Mouse (Mus musculus): Measurements from ENCODE around the gene Tmem120b. TPM values are rescaled to one million over a fixed set of nuclear protein-coding genes. Genes with fewer than 3 reads are reported as not detected.

Gene Tmem120b
- polyA plus RNA-seq, 2 experiments: 13.8 to 21.0 TPM

DNA sequence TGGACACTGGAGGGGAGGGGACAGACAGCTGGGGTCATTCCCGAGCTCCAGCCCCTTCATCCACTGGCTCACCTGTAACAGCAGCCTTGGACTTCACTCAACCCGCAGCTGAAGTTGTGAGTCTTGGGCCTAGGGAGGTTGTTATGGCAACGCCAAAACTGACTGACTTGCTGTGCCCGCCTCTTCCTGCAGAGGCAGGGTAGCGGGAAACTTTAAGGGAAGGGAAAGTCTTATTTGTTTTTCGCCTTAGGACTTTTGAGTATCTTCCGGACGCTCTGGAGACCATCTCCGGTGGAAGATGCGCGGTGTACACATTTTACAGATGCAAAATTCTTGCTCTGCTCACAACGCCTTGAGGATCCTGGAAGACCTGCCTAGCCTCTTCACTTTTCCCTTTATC, 18.9 kb upstream of the Tmem120b start:
- peak overlapping the region; percentile 16 for H3K4me3 ChIP-seq (replicated peaks; ENCODE audit: low read length)
- H3K4me1 ChIP-seq (ENCODE audit: control insufficient read depth, insufficient read depth, low read length): peaks cover 9% of the 10 kb centered on the region; the same call in 1 of the 2 replicates
- peak; percentile 60; the same call in 1 of the 2 replicates for ATAC-seq (ENCODE audit: low FRiP score, low read depth)
- no peak for TF ChIP-seq POLR2A (IDR thresholded peaks at IDR 0.05; ENCODE audit: borderline replicate concordance, extremely low read depth, insufficient read depth, insufficient read length)
- H3K4me2 ChIP-seq (replicated peaks; ENCODE audit: low read depth, low read length, severe bottlenecking): peak overlapping the region; percentile 45
- no peak overlapping the region for H3K27ac ChIP-seq (replicated peaks; ENCODE audit: low read depth, low read length)
- WGBS: 6% methylated on average over 11 of the region's 12 CpGs
- no peaks in the 10 kb centered on the region for H3K36me3 ChIP-seq (ENCODE audit: control insufficient read depth, insufficient read depth, low read length)
- peak; percentile 70 for DNase-seq (ENCODE audit: low spot score)
- no peaks in the 10 kb centered on the region for H3K9me3 ChIP-seq (ENCODE audit: control insufficient read depth, low read length)
- H3K27me3 ChIP-seq (ENCODE audit: control insufficient read depth, insufficient read depth, low read length): no peaks in the 10 kb centered on the region
- peak overlapping the region; percentile 52 for H3K9ac ChIP-seq (ENCODE audit: low read depth, low read length, severe bottlenecking)

DNA sequence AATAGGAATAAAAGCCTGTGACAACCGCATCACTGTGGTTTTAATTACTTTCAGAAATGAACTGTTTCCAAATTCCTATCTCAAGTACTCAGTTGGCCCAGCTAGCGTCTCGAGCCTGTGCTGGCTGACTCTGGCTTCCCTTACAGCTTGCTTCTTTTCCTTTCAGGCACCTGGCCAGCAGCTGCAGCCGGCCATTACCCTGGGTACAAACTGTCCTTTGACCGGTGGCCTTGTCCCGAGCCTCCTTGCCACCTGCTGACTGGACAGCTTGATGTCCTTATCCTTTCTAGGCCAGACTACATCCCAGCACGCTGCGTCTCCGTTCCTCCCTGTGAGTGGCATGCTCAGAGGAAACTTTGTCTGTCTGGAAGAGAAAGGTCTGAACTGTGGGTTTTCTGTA, 17.3 kb upstream of the Tmem120b start:
- Histone ChIP-seq H3K4me1 (ENCODE audit: control insufficient read depth, insufficient read depth, low read length) (peaks cover 6% of the 10 kb centered on the region; the same call in 1 of the 2 replicates), H3K9me3 (ENCODE audit: control insufficient read depth, low read length) (no peaks in the 10 kb centered on the region), H3K27ac (replicated peaks; ENCODE audit: low read depth, low read length) (no peak overlapping the region), H3K9ac (ENCODE audit: low read depth, low read length, severe bottlenecking) (no peak overlapping the region), H3K4me2 (replicated peaks; ENCODE audit: low read depth, low read length, severe bottlenecking) (no peak overlapping the region), H3K36me3 (ENCODE audit: control insufficient read depth, insufficient read depth, low read length) (no peaks in the 10 kb centered on the region), H3K27me3 (ENCODE audit: control insufficient read depth, insufficient read depth, low read length) (no peaks in the 10 kb centered on the region), H3K4me3 (replicated peaks; ENCODE audit: low read length) (no peak overlapping the region)
- ATAC-seq (ENCODE audit: low FRiP score, low read depth) (no peak), DNase-seq (ENCODE audit: low spot score) (no peak)
- WGBS: 75% methylated on average over 9 of the region's 9 CpGs
- TF ChIP-seq POLR2A (IDR thresholded peaks at IDR 0.05; ENCODE audit: borderline replicate concordance, extremely low read depth, insufficient read depth, insufficient read length): no peak

DNA sequence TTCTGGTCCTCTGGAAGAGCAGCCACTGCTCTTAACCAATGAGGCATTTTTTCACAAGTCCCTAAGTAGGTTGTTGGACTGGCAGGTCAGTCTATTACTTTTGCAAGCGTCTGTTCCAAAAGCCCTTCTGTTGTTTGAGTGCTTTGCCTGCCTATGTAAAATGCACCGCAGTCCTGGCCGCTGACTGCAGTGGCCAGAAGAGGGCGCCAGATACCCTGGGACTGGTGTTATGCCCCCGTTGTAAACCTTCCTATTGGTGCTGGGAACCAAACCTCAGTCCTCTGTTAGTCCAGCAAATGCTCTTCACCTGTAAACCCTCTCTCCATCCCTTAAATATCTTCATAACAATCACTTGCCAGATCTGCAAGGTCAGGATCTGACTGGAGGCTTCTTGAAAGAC, 16.5 kb upstream of the Tmem120b start:
- H3K9ac ChIP-seq (ENCODE audit: low read depth, low read length, severe bottlenecking): no peak overlapping the region
- no peak overlapping the region for H3K4me3 ChIP-seq (replicated peaks; ENCODE audit: low read length)
- H3K9me3 ChIP-seq (ENCODE audit: control insufficient read depth, low read length): no peaks in the 10 kb centered on the region
- DNase-seq (ENCODE audit: low spot score) (no peak), ATAC-seq (ENCODE audit: low FRiP score, low read depth) (no peak)
- no peaks in the 10 kb centered on the region for H3K27me3 ChIP-seq (ENCODE audit: control insufficient read depth, insufficient read depth, low read length)
- H3K36me3 ChIP-seq (ENCODE audit: control insufficient read depth, insufficient read depth, low read length): no peaks in the 10 kb centered on the region
- TF ChIP-seq POLR2A (IDR thresholded peaks at IDR 0.05; ENCODE audit: borderline replicate concordance, extremely low read depth, insufficient read depth, insufficient read length): no peak
- 82% methylated on average over 5 of the region's 5 CpGs for WGBS
- H3K4me2 ChIP-seq (replicated peaks; ENCODE audit: low read depth, low read length, severe bottlenecking): no peak overlapping the region
- no peak overlapping the region for H3K27ac ChIP-seq (replicated peaks; ENCODE audit: low read depth, low read length)
- peaks cover 6% of the 10 kb centered on the region; the same call in 1 of the 2 replicates for H3K4me1 ChIP-seq (ENCODE audit: control insufficient read depth, insufficient read depth, low read length)

DNA sequence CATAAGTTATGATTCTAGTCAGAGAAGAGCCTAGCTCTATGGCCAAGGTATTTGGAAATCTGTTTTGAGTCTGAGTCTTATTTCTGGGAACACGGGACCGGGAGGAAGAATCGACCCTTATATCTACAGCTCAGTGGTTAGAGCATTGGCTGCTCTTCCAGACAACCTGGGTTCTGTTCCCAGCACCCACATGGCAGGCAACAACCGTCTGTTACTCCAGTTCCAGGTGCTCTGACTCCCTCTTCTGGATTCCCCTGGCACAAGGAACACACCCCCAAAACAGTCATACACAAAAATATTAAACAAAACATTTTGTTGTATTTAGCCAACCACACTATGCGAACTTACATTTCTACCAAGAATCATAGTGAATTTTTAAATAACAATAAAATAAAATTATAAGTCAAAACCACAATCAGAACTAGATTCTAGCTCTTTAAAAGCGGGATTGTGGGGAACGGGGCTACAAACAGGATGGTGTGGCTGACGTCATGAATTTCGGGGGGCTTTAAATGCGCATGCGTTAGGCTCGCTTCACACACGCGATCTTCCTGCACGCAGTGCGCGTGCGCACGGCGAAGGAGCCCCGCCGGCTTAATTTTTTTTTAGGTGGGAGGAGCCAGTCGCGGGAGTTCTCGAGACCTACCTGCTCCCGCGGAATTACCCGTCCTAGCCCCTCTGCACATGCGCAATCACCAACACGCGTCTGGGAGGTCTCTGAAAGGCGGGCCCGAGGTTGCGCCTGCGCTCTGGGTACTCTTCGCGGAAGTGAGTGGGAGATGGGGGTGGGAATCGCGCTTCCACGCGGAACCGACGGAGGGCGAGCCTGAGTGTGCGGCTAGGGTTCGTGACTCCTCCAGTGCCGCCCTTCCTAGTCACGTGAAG, 10.6 kb upstream of the Tmem120b start:
- no peak for TF ChIP-seq POLR2A (IDR thresholded peaks at IDR 0.05; ENCODE audit: borderline replicate concordance, extremely low read depth, insufficient read depth, insufficient read length)
- Histone ChIP-seq H3K4me3 (replicated peaks; ENCODE audit: low read length) (peak overlapping the region; percentile 42), H3K4me2 (replicated peaks; ENCODE audit: low read depth, low read length, severe bottlenecking) (peak overlapping the region; percentile 45), H3K27me3 (ENCODE audit: control insufficient read depth, insufficient read depth, low read length) (no peaks in the 10 kb centered on the region), H3K9me3 (ENCODE audit: control insufficient read depth, low read length) (no peaks in the 10 kb centered on the region), H3K9ac (ENCODE audit: low read depth, low read length, severe bottlenecking) (peak overlapping the region; percentile 38; the same call in 1 of the 2 replicates), H3K27ac (replicated peaks; ENCODE audit: low read depth, low read length) (0 out of 2 replicates have a peak overlapping the region, but pooled peaks have one; percentile 13), H3K36me3 (ENCODE audit: control insufficient read depth, insufficient read depth, low read length) (no peaks in the 10 kb centered on the region), H3K4me1 (ENCODE audit: control insufficient read depth, insufficient read depth, low read length) (peaks cover 11% of the 10 kb centered on the region)
- ATAC-seq (ENCODE audit: low FRiP score, low read depth) (peak; percentile 95), DNase-seq (ENCODE audit: low spot score) (peak; percentile 98)
- WGBS: 8% methylated on average over 48 of the region's 48 CpGs

DNA sequence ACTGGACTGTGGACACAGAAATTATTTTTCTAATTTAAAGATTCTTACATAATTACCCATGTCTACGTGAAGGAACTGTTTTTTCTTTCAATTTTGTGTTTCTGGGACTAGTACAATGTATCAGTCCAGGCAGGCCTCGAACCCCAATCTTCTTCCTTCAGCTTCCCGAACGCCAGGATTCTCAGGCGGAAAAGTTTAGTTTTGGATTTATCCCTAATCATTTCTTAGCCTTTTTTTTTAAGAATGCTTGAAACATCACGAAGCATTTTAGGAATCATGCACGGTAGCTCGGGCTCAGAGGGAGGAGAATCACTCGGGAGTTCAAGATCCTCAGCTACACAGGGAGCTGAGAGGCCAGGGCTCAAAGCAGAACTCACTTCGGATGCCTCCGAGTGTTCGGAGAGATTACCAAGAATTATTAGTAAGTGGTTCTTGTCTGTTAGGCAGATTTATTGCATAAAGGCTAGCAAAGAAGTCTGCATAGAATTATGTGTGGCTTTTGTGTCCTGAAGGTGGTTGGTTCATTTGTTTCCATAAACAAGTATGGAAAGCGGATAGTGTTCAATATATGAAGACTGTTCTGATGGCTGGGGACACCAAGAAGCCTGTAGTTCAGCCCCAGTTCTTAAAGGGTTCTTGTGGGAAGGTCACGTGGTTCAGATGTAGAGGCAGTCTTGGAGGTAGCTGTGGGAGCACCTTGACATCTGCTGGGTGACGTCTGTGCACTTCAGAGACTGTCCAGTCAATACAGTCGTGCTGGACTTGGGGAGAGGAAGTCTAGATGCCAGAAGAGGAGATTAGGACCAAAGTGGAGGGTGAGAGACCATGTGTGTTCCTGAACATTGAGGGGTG, 9.7 kb upstream of the Tmem120b start:
- H3K27me3 ChIP-seq (ENCODE audit: control insufficient read depth, insufficient read depth, low read length): no peaks in the 10 kb centered on the region
- peak overlapping the region; percentile 13; the same call in 1 of the 2 replicates for H3K27ac ChIP-seq (replicated peaks; ENCODE audit: low read depth, low read length)
- peaks cover 11% of the 10 kb centered on the region for H3K4me1 ChIP-seq (ENCODE audit: control insufficient read depth, insufficient read depth, low read length)
- ATAC-seq (ENCODE audit: low FRiP score, low read depth) (no peak), DNase-seq (ENCODE audit: low spot score) (no peak)
- WGBS: 43% methylated on average over 16 of the region's 16 CpGs
- no peaks in the 10 kb centered on the region for H3K9me3 ChIP-seq (ENCODE audit: control insufficient read depth, low read length)
- peak overlapping the region; percentile 45 for H3K4me2 ChIP-seq (replicated peaks; ENCODE audit: low read depth, low read length, severe bottlenecking)
- no peaks in the 10 kb centered on the region for H3K36me3 ChIP-seq (ENCODE audit: control insufficient read depth, insufficient read depth, low read length)
- H3K9ac ChIP-seq (ENCODE audit: low read depth, low read length, severe bottlenecking): peak overlapping the region; percentile 38; the same call in 1 of the 2 replicates
- H3K4me3 ChIP-seq (replicated peaks; ENCODE audit: low read length): peak overlapping the region; percentile 42
- no peak for TF ChIP-seq POLR2A (IDR thresholded peaks at IDR 0.05; ENCODE audit: borderline replicate concordance, extremely low read depth, insufficient read depth, insufficient read length)

Measured in limb, embryonic 14.5 days (tissue).